In genomic region chr1:136980253-136980893, GRCm38 (mm10) we compare ENCODE assay signal across 27 mouse cellular contexts. TPM values are rescaled to one million over a fixed set of nuclear protein-coding genes. Genes with fewer than 3 reads are reported as not detected.
A peak's percentile ranks its signal among the peaks of the same experiment; 100 is the strongest.
DNase-seq lines count a peak whose midpoint lies in the region; ATAC-seq and TF ChIP-seq lines count a peak whose summit lies in the region.
"Had no signal": no experiment of that assay in that cellular context is flagged by ENCODE, and none has a peak within 500 bp of the region (broad histone marks: within the 10 kb centered on the region; RNA-seq: fewer than 3 reads in every experiment).

No protein-coding gene starts in this region.

- no peak overlapping the region for H3K4me3 ChIP-seq in liver, postnatal 0 days (ENCODE audit: low read depth, low read length)
- no peak overlapping the region for H3K4me3 ChIP-seq in liver, embryonic 11.5 days (ENCODE audit: low read depth, low read length)
- H3K4me3 ChIP-seq in intestine, embryonic 15.5 days (replicated peaks) = no peak overlapping the region
- no peak overlapping the region for H3K4me3 ChIP-seq in stomach, embryonic 14.5 days (ENCODE audit: low read depth, low read length)
- no peak overlapping the region for H3K4me3 ChIP-seq in heart, embryonic 11.5 days (ENCODE audit: low read depth, low read length)
- no peak overlapping the region for H3K4me3 ChIP-seq in hindbrain, embryonic 13.5 days
- H3K4me3 ChIP-seq: embryonic facial prominence, embryonic 12.5 days; embryonic facial prominence, embryonic 15.5 days; gastrocnemius, adult 2 months; hindbrain, embryonic 12.5 days had no signal

- H3K4me1 ChIP-seq in liver, postnatal 0 days (ENCODE audit: insufficient read depth) = no peaks in the 10 kb centered on the region
- H3K4me1 ChIP-seq in liver, embryonic 11.5 days (replicated peaks; ENCODE audit: control insufficient read depth, insufficient read depth, low read length) = no peaks in the 10 kb centered on the region
- H3K4me1 ChIP-seq in intestine, embryonic 15.5 days (replicated peaks) = no peaks in the 10 kb centered on the region
- H3K4me1 ChIP-seq in stomach, embryonic 14.5 days (ENCODE audit: control insufficient read depth, insufficient read depth, low read length) = no peaks in the 10 kb centered on the region
- H3K4me1 ChIP-seq in heart, embryonic 11.5 days (ENCODE audit: control insufficient read depth, insufficient read depth, low read length) = no peaks in the 10 kb centered on the region
- H3K4me1 ChIP-seq in hindbrain, embryonic 13.5 days (replicated peaks) = no peaks in the 10 kb centered on the region
- H3K4me1 ChIP-seq: embryonic facial prominence, embryonic 12.5 days; embryonic facial prominence, embryonic 15.5 days; hindbrain, embryonic 12.5 days had no signal

- H3K27ac ChIP-seq in liver, postnatal 0 days (ENCODE audit: low read depth) = no peak overlapping the region
- H3K27ac ChIP-seq in liver, embryonic 11.5 days (ENCODE audit: low read depth, low read length) = no peak overlapping the region
- H3K27ac ChIP-seq in intestine, embryonic 15.5 days = 0 out of 2 replicates have a peak overlapping the region, but pooled peaks have one; percentile 2
- no peak overlapping the region for H3K27ac ChIP-seq in stomach, embryonic 14.5 days (ENCODE audit: low read length)
- H3K27ac ChIP-seq in heart, embryonic 11.5 days (ENCODE audit: low read depth, low read length) = no peak overlapping the region
- H3K27ac ChIP-seq in hindbrain, embryonic 13.5 days = no peak overlapping the region
- H3K27ac ChIP-seq: embryonic facial prominence, embryonic 12.5 days; embryonic facial prominence, embryonic 15.5 days; gastrocnemius, adult 2 months; hindbrain, embryonic 12.5 days had no signal

- H3K9me3 ChIP-seq in liver, postnatal 0 days (ENCODE audit: low read length) = no peaks in the 10 kb centered on the region
- no peaks in the 10 kb centered on the region for H3K9me3 ChIP-seq in liver, embryonic 11.5 days (ENCODE audit: control insufficient read depth, low read length)
- H3K9me3 ChIP-seq in intestine, embryonic 15.5 days = no peaks in the 10 kb centered on the region
- no peaks in the 10 kb centered on the region for H3K9me3 ChIP-seq in stomach, embryonic 14.5 days (ENCODE audit: control insufficient read depth, low read depth, low read length)
- no peaks in the 10 kb centered on the region for H3K9me3 ChIP-seq in heart, embryonic 11.5 days (replicated peaks; ENCODE audit: control insufficient read depth, low read length)
- no peaks in the 10 kb centered on the region for H3K9me3 ChIP-seq in hindbrain, embryonic 13.5 days
- H3K9me3 ChIP-seq: embryonic facial prominence, embryonic 12.5 days; embryonic facial prominence, embryonic 15.5 days; hindbrain, embryonic 12.5 days had no signal

- H3K4me2 ChIP-seq in liver, postnatal 0 days (ENCODE audit: low read depth, low read length) = no peak overlapping the region
- no peak overlapping the region for H3K4me2 ChIP-seq in liver, embryonic 11.5 days
- no peak overlapping the region for H3K4me2 ChIP-seq in intestine, embryonic 15.5 days (replicated peaks)
- no peak overlapping the region for H3K4me2 ChIP-seq in stomach, embryonic 14.5 days (replicated peaks; ENCODE audit: low read depth, low read length)
- no peak overlapping the region for H3K4me2 ChIP-seq in heart, embryonic 11.5 days
- no peak overlapping the region for H3K4me2 ChIP-seq in hindbrain, embryonic 13.5 days
- H3K4me2 ChIP-seq: embryonic facial prominence, embryonic 12.5 days; embryonic facial prominence, embryonic 15.5 days; hindbrain, embryonic 12.5 days had no signal

- ATAC-seq in liver, postnatal 0 days = peak; percentile 77
- no peak for ATAC-seq in liver, embryonic 11.5 days (replicated peaks; ENCODE audit: low FRiP score)
- peak; percentile 88 for ATAC-seq in intestine, embryonic 15.5 days
- peak; percentile 67 for ATAC-seq in stomach, embryonic 14.5 days (ENCODE audit: insufficient number of reproducible peaks, insufficient read depth, low FRiP score, low read depth)
- no peak for ATAC-seq in heart, embryonic 11.5 days (replicated peaks; ENCODE audit: insufficient number of reproducible peaks, low FRiP score, low TSS enrichment)
- no peak for ATAC-seq in hindbrain, embryonic 13.5 days (ENCODE audit: low FRiP score)
- ATAC-seq: CD4-positive, CD25-positive, alpha-beta regulatory T cell, adult 4 months; forebrain, embryonic 14.5 days; forebrain, postnatal 0 days; hindbrain, embryonic 16.5 days; Patski had no signal

- WGBS in liver, postnatal 0 days (ENCODE audit: insufficient replicate concordance) = 68% methylated on average over 5 of the region's 5 CpGs
- WGBS in liver, embryonic 11.5 days = 73% methylated on average over 5 of the region's 5 CpGs
- 58% methylated on average over 5 of the region's 5 CpGs for whole genome bisulfite sequencing in intestine, embryonic 15.5 days
- 52% methylated on average over 5 of the region's 5 CpGs for WGBS in stomach, embryonic 14.5 days
- WGBS in heart, embryonic 11.5 days (ENCODE audit: insufficient replicate concordance) = 76% methylated on average over 5 of the region's 5 CpGs
- 87% methylated on average over 5 of the region's 5 CpGs for WGBS in hindbrain, embryonic 13.5 days

- H3K27me3 ChIP-seq in liver, postnatal 0 days (ENCODE audit: insufficient read depth, low read length) = no peaks in the 10 kb centered on the region
- no peaks in the 10 kb centered on the region for H3K27me3 ChIP-seq in liver, embryonic 11.5 days (replicated peaks; ENCODE audit: control insufficient read depth, insufficient read depth, low read length)
- no peaks in the 10 kb centered on the region for H3K27me3 ChIP-seq in intestine, embryonic 15.5 days (replicated peaks)
- no peaks in the 10 kb centered on the region for H3K27me3 ChIP-seq in stomach, embryonic 14.5 days (ENCODE audit: control insufficient read depth, insufficient read depth, low read length)
- no peaks in the 10 kb centered on the region for H3K27me3 ChIP-seq in heart, embryonic 11.5 days (ENCODE audit: control insufficient read depth, insufficient read depth, low read length)
- no peaks in the 10 kb centered on the region for H3K27me3 ChIP-seq in hindbrain, embryonic 13.5 days
- H3K27me3 ChIP-seq: embryonic facial prominence, embryonic 12.5 days; embryonic facial prominence, embryonic 15.5 days; hindbrain, embryonic 12.5 days; Patski had no signal

- no peaks in the 10 kb centered on the region for H3K36me3 ChIP-seq in liver, postnatal 0 days (replicated peaks; ENCODE audit: insufficient read depth, low read length)
- H3K36me3 ChIP-seq in liver, embryonic 11.5 days (ENCODE audit: control insufficient read depth, insufficient read depth, low read length) = no peaks in the 10 kb centered on the region
- H3K36me3 ChIP-seq in intestine, embryonic 15.5 days = no peaks in the 10 kb centered on the region
- H3K36me3 ChIP-seq in stomach, embryonic 14.5 days (ENCODE audit: control insufficient read depth, insufficient read depth, low read length) = no peaks in the 10 kb centered on the region
- H3K36me3 ChIP-seq in heart, embryonic 11.5 days (ENCODE audit: control insufficient read depth, insufficient read depth, low read length) = no peaks in the 10 kb centered on the region
- H3K36me3 ChIP-seq in hindbrain, embryonic 13.5 days = no peaks in the 10 kb centered on the region
- H3K36me3 ChIP-seq: embryonic facial prominence, embryonic 12.5 days; embryonic facial prominence, embryonic 15.5 days; hindbrain, embryonic 12.5 days had no signal

- TF ChIP-seq EP300 in liver, postnatal 0 days (IDR thresholded peaks at IDR 0.05; ENCODE audit: low read depth) = no peak

- H3K9ac ChIP-seq in liver, postnatal 0 days (replicated peaks) = no peak overlapping the region
- H3K9ac ChIP-seq in liver, embryonic 11.5 days (ENCODE audit: low read depth, low read length) = no peak overlapping the region
- H3K9ac ChIP-seq in intestine, embryonic 15.5 days = no peak overlapping the region
- no peak overlapping the region for H3K9ac ChIP-seq in stomach, embryonic 14.5 days (replicated peaks; ENCODE audit: low read depth, low read length)
- H3K9ac ChIP-seq in heart, embryonic 11.5 days (ENCODE audit: low read depth, low read length) = no peak overlapping the region
- no peak overlapping the region for H3K9ac ChIP-seq in hindbrain, embryonic 13.5 days
- H3K9ac ChIP-seq: embryonic facial prominence, embryonic 12.5 days; embryonic facial prominence, embryonic 15.5 days; forebrain, postnatal 0 days; hindbrain, embryonic 12.5 days had no signal

- TF ChIP-seq CTCF in liver, postnatal 0 days (IDR thresholded peaks at IDR 0.05; ENCODE audit: low read depth) = no peak

- DNase-seq in liver, postnatal 0 days = no peak
- DNase-seq in liver, embryonic 11.5 days (ENCODE audit: low spot score) = no peak
- peak; percentile 36 for DNase-seq in yolk sac, embryonic 10.5 days (ENCODE audit: low spot score)
- DNase-seq in gastrocnemius, postnatal 4 days (ENCODE audit: low spot score in 2 of 2) = no peak
- DNase-seq: adrenal gland, postnatal 10 days; adrenal gland, postnatal 36 days; cerebellum, adult 18-20 months; cerebellum, adult 9-10 months; cerebellum, postnatal 25 days; forebrain, postnatal 0 days; gastrocnemius, adult 2 months; gastrocnemius, postnatal 14 days; heart, adult 18-20 months had no signal

RNA-seq across cellular contexts. Expression of gene Nr5a2, which starts 20.1 kb away (rescaled TPM):
- polyA plus RNA-seq in liver, postnatal 0 days (2015; fragmentation: Nextera tagmentation; extraction: Ambion mirVana) = 3.1 and 3.2 TPM in 2 replicates
- 4.9 and 5.3 TPM in 2 replicates for polyA plus RNA-seq in liver, embryonic 11.5 days (2014; fragmentation: Nextera tagmentation; extraction: Ambion mirVana)
- polyA plus RNA-seq in intestine, embryonic 15.5 days (2015; fragmentation: Nextera tagmentation; extraction: Ambion mirVana) = 10.4 and 10.5 TPM in 2 replicates
- polyA plus RNA-seq in stomach, embryonic 14.5 days (2014; fragmentation: Nextera tagmentation; extraction: Ambion mirVana) = 1.4 and 3.5 TPM in 2 replicates
- polyA plus RNA-seq in heart, embryonic 11.5 days (2014; fragmentation: Nextera tagmentation; extraction: Ambion mirVana) = 0.14 TPM in 2 replicates
- total RNA-seq in gastrocnemius, postnatal 4 days (2021) = 1 to 10 TPM; 2.6 to 3.9 TPM
- polyA plus RNA-seq in hindbrain, embryonic 13.5 days (2015; fragmentation: Nextera tagmentation; extraction: Ambion mirVana) = 0.62 and 0.64 TPM in 2 replicates
- total RNA-seq: common myeloid progenitor, adult 5-6 weeks; hematopoietic stem cell, adult 5-6 weeks had no signal
- polyA plus RNA-seq: C2C12 had no signal

Comparison
In these comparisons a context has a peak if more than half of its experiments do, and no peak if none do; other contexts are left out.
1. ATAC-seq: peak in liver, postnatal 0 days (single experiment), intestine, embryonic 15.5 days (single experiment) and stomach, embryonic 14.5 days (single experiment); none in liver, embryonic 11.5 days (single experiment), heart, embryonic 11.5 days (single experiment) and hindbrain, embryonic 13.5 days (single experiment).